Mouse (Mus musculus) neural tube, embryonic 14.5 days (tissue): ENCODE data around the gene Usp43. TPM values are rescaled to one million over a fixed set of nuclear protein-coding genes. Genes with fewer than 3 reads are reported as not detected.

Experiments
- ATAC-seq: fragments of 200-750 bp; cut with Nextera tagmentation; 2 replicates; pipeline ENCODE4 v1.8.0; 2017; ENCODE audit warnings: low read depth, mild to moderate bottlenecking, moderate TSS enrichment, moderate library complexity
- H3K27ac ChIP-seq: fragments of 300-500 bp; sonication (generic); 2 replicates; pipeline ENCODE4 v1.5.1; 2014; ENCODE audit warnings: low read depth, mild to moderate bottlenecking, control low read depth, low read length, moderate library complexity, mixed read lengths
- H3K27me3 ChIP-seq: fragments of 300-500 bp; sonication (generic); 2 replicates; pipeline ENCODE4 v1.6.1; 2014; ENCODE audit warnings: low read length; ENCODE audit not compliant: control insufficient read depth, insufficient read depth
- H3K36me3 ChIP-seq: fragments of 300-500 bp; sonication (generic); 2 replicates; pipeline ENCODE4 v1.6.1; 2014; ENCODE audit warnings: low read length, mixed read lengths; ENCODE audit not compliant: control insufficient read depth, insufficient read depth
- H3K4me1 ChIP-seq: fragments of 300-500 bp; sonication (generic); 2 replicates; pipeline ENCODE4 v1.6.1; 2014; ENCODE audit warnings: low read length; ENCODE audit not compliant: control insufficient read depth, insufficient read depth
- H3K4me2 ChIP-seq: fragments of 300-500 bp; sonication (generic); 2 replicates; pipeline ENCODE4 v1.6.1; 2014; ENCODE audit warnings: mild to moderate bottlenecking, low read depth, low read length, control low read depth
- H3K4me3 ChIP-seq: fragments of 300-500 bp; sonication (generic); 2 replicates; pipeline ENCODE4 v1.5.1; 2014; ENCODE audit warnings: low read depth, low read length, control low read depth, mixed read lengths
- H3K9ac ChIP-seq: fragments of 300-500 bp; sonication (generic); replicated peaks from 2 replicates; pipeline ENCODE4 v1.6.1; 2014; ENCODE audit warnings: low read depth, mild to moderate bottlenecking, control low read depth, low read length, mixed read lengths
- H3K9me3 ChIP-seq: fragments of 300-500 bp; sonication (generic); 2 replicates; pipeline ENCODE4 v1.6.1; 2016; ENCODE audit warnings: low read length; ENCODE audit not compliant: control insufficient read depth
- WGBS: fragments of 180-500 bp; shearing (Covaris S2); extraction: QIAGEN DNeasy Blood & Tissue Kit; methylation state at CpG from one replicate; pipeline ENCODE4 v1.1.7; 2014; 5-methylcytosine and 5-hydroxymethylcytosine counted together
- polyA plus RNA-seq: library from polyadenylated mRNA; unstranded; fragments of >200 nt; fragmentation: Nextera tagmentation; extraction: Ambion mirVana; gene quantifications from 2 replicates; pipeline ENCODE4 v1.2.1, GENCODE M21; 2014

Usp43 gene
- 0.53 and 0.72 TPM in 2 replicates for polyA plus RNA-seq

DNA sequence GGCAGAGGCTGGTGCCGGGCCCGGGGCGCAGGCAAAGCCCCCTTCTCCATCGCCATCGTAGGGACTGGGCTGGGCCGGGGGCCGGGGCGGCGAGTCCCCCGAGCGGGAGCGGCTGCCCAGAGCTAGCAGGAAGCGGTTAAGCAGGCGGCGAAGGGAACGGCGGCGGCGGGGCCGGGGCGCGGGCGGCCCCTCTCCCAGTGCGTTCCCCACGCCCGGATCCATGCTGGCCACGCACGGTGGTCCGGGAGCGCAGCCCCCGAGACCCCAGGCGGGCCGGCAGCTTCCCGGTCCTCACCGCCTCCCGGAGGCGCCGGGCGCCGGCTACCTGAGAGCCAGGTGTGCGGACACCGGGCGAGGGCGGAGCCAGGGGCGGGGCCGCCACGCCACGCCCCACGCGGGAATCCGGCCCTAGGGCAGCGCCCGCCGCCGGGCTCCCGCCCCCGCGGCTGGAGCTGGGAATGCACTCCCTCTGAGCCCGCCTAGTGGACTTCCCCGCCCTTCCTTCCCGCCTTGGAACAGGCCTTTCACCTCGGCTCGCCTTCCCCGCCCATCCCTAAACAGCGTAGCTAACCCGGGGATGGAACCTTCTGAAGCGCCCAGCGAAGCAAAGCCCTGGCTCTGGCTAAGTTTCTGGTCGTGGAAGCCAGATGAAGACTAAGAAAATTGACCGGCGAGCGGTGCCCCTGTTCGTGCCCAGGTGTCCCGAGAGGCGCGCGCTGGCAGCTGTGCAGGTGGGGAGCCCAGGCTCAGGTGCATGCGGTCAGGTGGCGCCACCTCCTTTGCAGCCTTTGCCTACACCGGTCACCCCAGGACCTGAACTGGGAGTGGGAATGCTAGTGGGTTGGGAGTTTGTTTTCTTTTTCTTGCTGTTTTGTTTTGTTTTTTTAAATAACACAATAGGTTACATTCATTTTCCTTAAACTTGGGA lies at the start of gene Usp43:
Gene Usp43, minus strand, starts transcription at position 327 of the 928 bp plus-strand sequence.
- H3K9ac ChIP-seq: peak within 1 kb of the TSS; percentile 52
- ATAC-seq: peak; percentile 59
- WGBS: under 1% methylated on average over 65 of the region's 80 CpGs
- H3K27me3 ChIP-seq: peaks cover 17% of the 10 kb centered on the region; the same call in 1 of the 2 replicates
- H3K36me3 ChIP-seq: no peaks in the 10 kb centered on the region
- H3K9me3 ChIP-seq: no peaks in the 10 kb centered on the region
- no peak within 1 kb of the TSS for H3K27ac ChIP-seq
- no peaks in the 10 kb centered on the region for H3K4me1 ChIP-seq
- H3K4me2 ChIP-seq: peak within 1 kb of the TSS; percentile 100
- peak within 1 kb of the TSS; percentile 60 for H3K4me3 ChIP-seq

DNA sequence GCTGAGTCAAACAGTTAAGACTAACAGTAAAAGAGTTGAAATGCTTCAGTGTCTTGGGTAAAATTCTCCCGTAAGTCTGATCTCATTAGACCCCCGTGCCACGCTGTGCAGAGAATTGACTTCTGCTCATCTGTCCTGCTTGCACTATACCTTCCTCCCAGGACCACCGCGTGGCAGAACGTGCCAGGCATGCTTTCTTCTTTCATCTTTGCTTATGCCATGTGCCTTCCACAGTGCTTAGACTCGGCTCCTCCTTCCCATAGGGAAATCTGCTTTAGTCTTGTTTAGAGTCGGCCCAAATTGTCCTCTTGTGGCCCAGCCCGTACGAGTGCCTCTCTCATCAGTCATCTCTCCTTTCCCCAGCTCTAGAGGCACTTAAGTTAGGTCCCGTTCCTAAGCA lies 45.9 kb upstream of the Usp43 start:
- peaks cover 5% of the 10 kb centered on the region; the same call in 1 of the 2 replicates for H3K4me1 ChIP-seq
- 68% methylated on average over 11 of the region's 11 CpGs for WGBS
- H3K9ac ChIP-seq: no peak overlapping the region
- H3K4me3 ChIP-seq: no peak overlapping the region
- ATAC-seq: no peak
- no peak overlapping the region for H3K27ac ChIP-seq
- no peaks in the 10 kb centered on the region for H3K36me3 ChIP-seq
- H3K27me3 ChIP-seq: no peaks in the 10 kb centered on the region
- no peaks in the 10 kb centered on the region for H3K9me3 ChIP-seq
- no peak overlapping the region for H3K4me2 ChIP-seq

- peak within 1 kb of the TSS; percentile 96 for H3K4me2 ChIP-seq
- no peaks in the 10 kb centered on the region for H3K27me3 ChIP-seq
- under 1% methylated on average over 28 of the region's 28 CpGs for WGBS
- H3K4me3 ChIP-seq: peak within 1 kb of the TSS; percentile 78
- no peaks in the 10 kb centered on the region for H3K36me3 ChIP-seq
- peak; percentile 85 for ATAC-seq
- no peak within 1 kb of the TSS for H3K27ac ChIP-seq
- peak within 1 kb of the TSS; percentile 85 for H3K9ac ChIP-seq
- no peaks in the 10 kb centered on the region for H3K9me3 ChIP-seq
- peaks cover 5% of the 10 kb centered on the region; the same call in 1 of the 2 replicates for H3K4me1 ChIP-seq
These were observed 44.2 kb upstream of the Usp43 start, which contains the start of gene Stx8 for GRCm38 (mm10) chr11:67965905-67966878. Gene Stx8 (plus strand): TSS chr11:67966193.

- Histone ChIP-seq H3K9ac (peak within 1 kb of the TSS; percentile 85), H3K4me1 (peaks cover 5% of the 10 kb centered on the region; the same call in 1 of the 2 replicates), H3K9me3 (no peaks in the 10 kb centered on the region), H3K4me2 (peak within 1 kb of the TSS; percentile 96), H3K36me3 (no peaks in the 10 kb centered on the region), H3K4me3 (peak within 1 kb of the TSS; percentile 78), H3K27me3 (no peaks in the 10 kb centered on the region), H3K27ac (no peak within 1 kb of the TSS)
- peak; percentile 82 for ATAC-seq
- WGBS: 7% methylated on average over 15 of the region's 15 CpGs
These were observed 43.4 kb upstream of the Usp43 start, which contains the start of gene Cfap52 for GRCm38 (mm10) chr11:67965242-67965883. Gene Cfap52 (minus strand): TSS chr11:67965651.

GRCm38 (mm10) chr11:67964110-67964509 lies 42.2 kb upstream of the Usp43 start:
- Histone ChIP-seq H3K9me3 (no peaks in the 10 kb centered on the region), H3K27me3 (no peaks in the 10 kb centered on the region), H3K4me3 (no peak overlapping the region), H3K9ac (no peak overlapping the region), H3K27ac (no peak overlapping the region), H3K4me2 (no peak overlapping the region), H3K4me1 (peaks cover 5% of the 10 kb centered on the region; the same call in 1 of the 2 replicates), H3K36me3 (no peaks in the 10 kb centered on the region)
- 76% methylated on average over 6 of the region's 6 CpGs for WGBS
- no peak for ATAC-seq

- H3K4me1 ChIP-seq: no peaks in the 10 kb centered on the region
- no peak overlapping the region for H3K27ac ChIP-seq
- H3K27me3 ChIP-seq: no peaks in the 10 kb centered on the region
- ATAC-seq: no peak
- H3K4me2 ChIP-seq: no peak overlapping the region
- no peak overlapping the region for H3K9ac ChIP-seq
- H3K4me3 ChIP-seq: no peak overlapping the region
- no peaks in the 10 kb centered on the region for H3K36me3 ChIP-seq
- 81% methylated on average over 6 of the region's 6 CpGs for WGBS
- no peaks in the 10 kb centered on the region for H3K9me3 ChIP-seq
These were observed 32.5 kb upstream of the Usp43 start for GRCm38 (mm10) chr11:67954413-67954812.

GRCm38 (mm10) chr11:67953604-67954003 lies 31.7 kb upstream of the Usp43 start:
- Histone ChIP-seq H3K4me3 (no peak overlapping the region), H3K27me3 (no peaks in the 10 kb centered on the region), H3K9ac (no peak overlapping the region), H3K27ac (no peak overlapping the region), H3K4me1 (no peaks in the 10 kb centered on the region), H3K4me2 (no peak overlapping the region), H3K9me3 (no peaks in the 10 kb centered on the region), H3K36me3 (no peaks in the 10 kb centered on the region)
- no peak for ATAC-seq
- 92% methylated on average over 5 of the region's 5 CpGs for WGBS

DNA sequence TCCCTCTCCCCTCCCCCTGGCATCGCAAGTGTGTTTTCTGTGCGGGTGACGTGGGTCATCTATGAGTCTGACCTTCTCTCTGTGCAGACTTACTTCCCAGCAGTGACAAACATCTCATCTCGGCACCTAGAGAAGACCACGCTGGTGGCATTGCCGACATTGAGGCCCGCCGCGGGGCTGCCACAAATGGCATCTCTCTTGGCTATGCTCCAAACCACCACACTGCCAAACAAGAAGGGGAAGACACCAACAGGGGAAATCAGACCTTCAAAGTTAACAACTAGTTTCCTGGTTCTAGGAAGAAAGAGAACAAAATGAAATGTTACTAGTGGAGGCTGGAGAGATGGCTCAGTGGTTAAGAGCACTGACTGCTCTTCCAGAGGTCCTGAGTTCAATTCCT lies 27.5 kb upstream of the Usp43 start:
- no peaks in the 10 kb centered on the region for H3K36me3 ChIP-seq

More for the DNA sequence above, 27.5 kb upstream of the Usp43 start:
- ATAC-seq: no peak
- H3K4me3 ChIP-seq: no peak overlapping the region
- no peaks in the 10 kb centered on the region for H3K4me1 ChIP-seq
- 90% methylated on average over 9 of the region's 9 CpGs for WGBS
- no peaks in the 10 kb centered on the region for H3K27me3 ChIP-seq
- H3K27ac ChIP-seq: no peak overlapping the region
- no peak overlapping the region for H3K4me2 ChIP-seq
- H3K9ac ChIP-seq: no peak overlapping the region
- no peaks in the 10 kb centered on the region for H3K9me3 ChIP-seq
